12 mouse cellular contexts compared by ENCODE assay signal in the genomic region with DNA sequence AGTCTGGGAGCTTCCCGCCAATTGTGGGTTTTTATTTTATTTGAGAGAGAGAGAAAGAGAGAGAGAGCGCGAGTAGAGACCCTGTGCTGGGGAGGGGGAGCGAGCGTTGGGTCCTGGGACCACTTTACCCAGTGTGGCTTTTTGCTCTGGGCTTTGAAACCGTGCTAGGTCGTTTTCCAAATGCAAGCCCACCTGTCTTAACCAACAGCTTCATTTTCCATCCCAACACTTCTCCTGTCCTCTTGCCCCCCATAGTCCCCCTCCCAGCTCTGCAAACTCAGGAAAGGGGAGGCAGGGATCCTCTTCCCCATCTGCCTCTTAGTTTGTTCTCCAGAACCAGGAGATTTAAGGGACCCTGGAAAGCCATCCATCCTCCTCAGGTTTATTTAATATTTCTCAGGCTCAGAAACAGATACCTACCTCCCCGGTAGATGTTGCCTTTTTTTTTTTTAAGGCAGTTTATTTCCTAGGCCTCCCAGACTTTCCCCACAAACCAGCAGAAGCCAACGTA. TPM values are rescaled to one million over a fixed set of nuclear protein-coding genes. Genes with fewer than 3 reads are reported as not detected.
DNase-seq lines count a peak whose midpoint lies in the region; ATAC-seq and TF ChIP-seq lines count a peak whose summit lies in the region.
"Had no signal": no experiment of that assay in that cellular context is flagged by ENCODE, and none has a peak within 500 bp of the region (broad histone marks: within the 10 kb centered on the region; RNA-seq: fewer than 3 reads in every experiment).

No protein-coding gene starts in this region.

- DNase-seq in lung, postnatal 0 days (ENCODE audit: low spot score): no peak
- DNase-seq in lung, postnatal 25 days (ENCODE audit: low spot score): no peak
- no peak for DNase-seq in gastrocnemius, postnatal 14 days
- DNase-seq: B cell, adult 2 months; cerebellum, adult 9-11 months had no signal

- H3K27me3 ChIP-seq in forebrain, embryonic 12.5 days: peaks cover 92% of the 10 kb centered on the region
- peaks cover 85% of the 10 kb centered on the region for H3K27me3 ChIP-seq in forebrain, embryonic 16.5 days (replicated peaks; ENCODE audit: control insufficient read depth, insufficient read depth, low read length)
- H3K27me3 ChIP-seq in lung, postnatal 0 days (replicated peaks; ENCODE audit: insufficient read depth, low read length): peaks cover 7% of the 10 kb centered on the region; the same call in 1 of the 2 replicates
- no peaks in the 10 kb centered on the region; the same call in 1 of the 2 replicates for H3K27me3 ChIP-seq in intestine, embryonic 15.5 days (replicated peaks)
- peaks cover 40% of the 10 kb centered on the region for H3K27me3 ChIP-seq in small intestine, adult 2 months (ENCODE audit: control insufficient read depth, insufficient read depth, low read length)

- H3K9me3 ChIP-seq in forebrain, embryonic 12.5 days: no peaks in the 10 kb centered on the region
- H3K9me3 ChIP-seq in forebrain, embryonic 16.5 days (ENCODE audit: control insufficient read depth, low read length): no peaks in the 10 kb centered on the region
- H3K9me3 ChIP-seq in lung, postnatal 0 days (ENCODE audit: low read length): no peaks in the 10 kb centered on the region
- H3K9me3 ChIP-seq in intestine, embryonic 15.5 days: no peaks in the 10 kb centered on the region

- TF ChIP-seq POLR2A in small intestine, adult 2 months (IDR thresholded peaks at IDR 0.05; ENCODE audit: low read depth, low read length): no peak

- no peak overlapping the region for H3K27ac ChIP-seq in forebrain, embryonic 12.5 days
- no peak overlapping the region for H3K27ac ChIP-seq in forebrain, embryonic 16.5 days (ENCODE audit: low read length)
- H3K27ac ChIP-seq in lung, postnatal 0 days (ENCODE audit: low read length): 0 out of 2 replicates have a peak overlapping the region, but pooled peaks have one; percentile 22
- peak overlapping the region; percentile 88 for H3K27ac ChIP-seq in intestine, embryonic 15.5 days
- peak overlapping the region; percentile 71; the same call in 1 of the 2 replicates for H3K27ac ChIP-seq in small intestine, adult 2 months (ENCODE audit: insufficient read depth, low read depth, low read length)

- intact Hi-C loops in gastrocnemius, postnatal 14 days (cut with DNase I; ENCODE audit: low total_unique reads): no loop called here

- peak overlapping the region; percentile 40 for H3K4me2 ChIP-seq in forebrain, embryonic 12.5 days
- H3K4me2 ChIP-seq in forebrain, embryonic 16.5 days (ENCODE audit: low read length): no peak overlapping the region
- H3K4me2 ChIP-seq in lung, postnatal 0 days (replicated peaks; ENCODE audit: low read depth, low read length): peak overlapping the region; percentile 63
- peak overlapping the region; percentile 85 for H3K4me2 ChIP-seq in intestine, embryonic 15.5 days (replicated peaks)

- TF ChIP-seq EP300 in lung, postnatal 0 days (IDR thresholded peaks at IDR 0.05): no peak

- ATAC-seq in forebrain, embryonic 12.5 days (ENCODE audit: low FRiP score): no peak
- no peak for ATAC-seq in forebrain, embryonic 16.5 days
- ATAC-seq in lung, postnatal 0 days: no peak
- no peak for ATAC-seq in intestine, embryonic 15.5 days
- no peak for ATAC-seq in megakaryocyte, adult 5-6 weeks (ENCODE audit: poor library complexity, severe bottlenecking)

- TF ChIP-seq CTCF in lung, postnatal 0 days (IDR thresholded peaks at IDR 0.05): no peak
- TF ChIP-seq CTCF in small intestine, adult 2 months (IDR thresholded peaks at IDR 0.05; ENCODE audit: extremely low read depth, insufficient read length, insufficient replicate concordance, low read depth, low read length): no peak

- peaks cover 10% of the 10 kb centered on the region; the same call in 1 of the 2 replicates for H3K4me1 ChIP-seq in forebrain, embryonic 12.5 days
- H3K4me1 ChIP-seq in forebrain, embryonic 16.5 days (replicated peaks; ENCODE audit: control insufficient read depth, insufficient read depth, low read length): no peaks in the 10 kb centered on the region; the same call in 1 of the 2 replicates
- peaks cover 3% of the 10 kb centered on the region; the same call in 1 of the 2 replicates for H3K4me1 ChIP-seq in lung, postnatal 0 days (ENCODE audit: insufficient read depth, low read depth, low read length)
- H3K4me1 ChIP-seq in intestine, embryonic 15.5 days (replicated peaks): peaks cover 13% of the 10 kb centered on the region
- H3K4me1 ChIP-seq in small intestine, adult 2 months (ENCODE audit: control insufficient read depth, insufficient read depth, insufficient read length, low read length): no peaks in the 10 kb centered on the region

- 2% methylated on average over 9 of the region's 9 CpGs for whole genome bisulfite sequencing in forebrain, embryonic 12.5 days
- 1% methylated on average over 9 of the region's 9 CpGs for WGBS in forebrain, embryonic 16.5 days
- WGBS in lung, postnatal 0 days: 17% methylated on average over 9 of the region's 9 CpGs
- 13% methylated on average over 9 of the region's 9 CpGs for WGBS in intestine, embryonic 15.5 days
- 41% methylated on average over 9 of the region's 9 CpGs for WGBS in small intestine, adult 2 months

- no peak overlapping the region for H3K9ac ChIP-seq in forebrain, embryonic 12.5 days
- H3K9ac ChIP-seq in forebrain, embryonic 16.5 days (replicated peaks; ENCODE audit: low read depth, low read length): no peak overlapping the region
- H3K9ac ChIP-seq in lung, postnatal 0 days (replicated peaks; ENCODE audit: low read depth): peak overlapping the region; percentile 2
- peak overlapping the region; percentile 65 for H3K9ac ChIP-seq in intestine, embryonic 15.5 days

- H3K36me3 ChIP-seq in forebrain, embryonic 12.5 days (replicated peaks): no peaks in the 10 kb centered on the region
- H3K36me3 ChIP-seq in forebrain, embryonic 16.5 days (ENCODE audit: control insufficient read depth, insufficient read depth): no peaks in the 10 kb centered on the region
- no peaks in the 10 kb centered on the region for H3K36me3 ChIP-seq in lung, postnatal 0 days (ENCODE audit: insufficient read depth, low read length)
- no peaks in the 10 kb centered on the region for H3K36me3 ChIP-seq in intestine, embryonic 15.5 days
- H3K36me3 ChIP-seq in small intestine, adult 2 months (ENCODE audit: control insufficient read depth, insufficient read depth, low read length): no peaks in the 10 kb centered on the region; the same call in 1 of the 2 replicates

- peak overlapping the region; percentile 19; the same call in 1 of the 2 replicates for H3K4me3 ChIP-seq in forebrain, embryonic 12.5 days (replicated peaks)
- H3K4me3 ChIP-seq in forebrain, embryonic 16.5 days (replicated peaks; ENCODE audit: low read length): no peak overlapping the region
- H3K4me3 ChIP-seq in lung, postnatal 0 days (ENCODE audit: low read depth, low read length): peak overlapping the region; percentile 58
- H3K4me3 ChIP-seq in intestine, embryonic 15.5 days (replicated peaks): peak overlapping the region; percentile 42
- H3K4me3 ChIP-seq in small intestine, adult 2 months (ENCODE audit: low read depth, low read length): peak overlapping the region; percentile 54

RNA-seq across cellular contexts. Expression of a gene that starts 4.5 kb away (rescaled TPM):
- polyA plus RNA-seq in forebrain, embryonic 12.5 days (2016; fragmentation: Nextera tagmentation; extraction: Ambion mirVana): 0.06 and 0.15 TPM in 2 replicates
- polyA plus RNA-seq in forebrain, embryonic 16.5 days (2015; fragmentation: Nextera tagmentation; extraction: Ambion mirVana): not detected in 2 replicates
- 16.5 and 16.9 TPM in 2 replicates for polyA plus RNA-seq in lung, postnatal 0 days (2015; fragmentation: Nextera tagmentation; extraction: Ambion mirVana)
- 17.7 and 19.8 TPM in 2 replicates for polyA plus RNA-seq in intestine, embryonic 15.5 days (2015; fragmentation: Nextera tagmentation; extraction: Ambion mirVana)
- polyA plus RNA-seq in small intestine, adult 2 months (2012; rRNA removed): 9.9 TPM in 2 replicates
- total RNA-seq in gastrocnemius, postnatal 14 days (2021): 1 to 10 TPM in 1 of 2 experiments, under 1 TPM in 1; 0.51 to 1.1 TPM
- 0.09 TPM in 1 of 2 replicates, not detected in the other for total RNA-seq in megakaryocyte, adult 5-6 weeks (2015)
- total RNA-seq in megakaryocyte, adult 5-6 weeks (2017): 0.77 TPM in 1 of 2 replicates, not detected in the other

RNA-seq across cellular contexts. Expression of a gene that starts 10.7 kb away (rescaled TPM):
- polyA plus RNA-seq in forebrain, embryonic 12.5 days (2016; fragmentation: Nextera tagmentation; extraction: Ambion mirVana): not detected in 2 replicates
- not detected in 2 replicates for polyA plus RNA-seq in forebrain, embryonic 16.5 days (2015; fragmentation: Nextera tagmentation; extraction: Ambion mirVana)
- not detected in 2 replicates for polyA plus RNA-seq in lung, postnatal 0 days (2015; fragmentation: Nextera tagmentation; extraction: Ambion mirVana)
- polyA plus RNA-seq in intestine, embryonic 15.5 days (2015; fragmentation: Nextera tagmentation; extraction: Ambion mirVana): 0.30 TPM in 1 of 2 replicates, not detected in the other
- polyA plus RNA-seq in small intestine, adult 2 months (2012; rRNA removed): not detected in 2 replicates
- not detected for total RNA-seq in gastrocnemius, postnatal 14 days (2021)
- total RNA-seq in megakaryocyte, adult 5-6 weeks (2015): not detected in 2 replicates
- total RNA-seq in megakaryocyte, adult 5-6 weeks (2017): not detected in 2 replicates
- total RNA-seq: gastrocnemius, postnatal 4 days had no signal
- polyA plus RNA-seq: liver, embryonic 16.5 days had no signal

RNA-seq across cellular contexts. Expression of a gene that starts 31.7 kb away (rescaled TPM):
- polyA plus RNA-seq in forebrain, embryonic 12.5 days (2016; fragmentation: Nextera tagmentation; extraction: Ambion mirVana): not detected in 2 replicates
- not detected in 2 replicates for polyA plus RNA-seq in forebrain, embryonic 16.5 days (2015; fragmentation: Nextera tagmentation; extraction: Ambion mirVana)
- 1.5 and 2.2 TPM in 2 replicates for polyA plus RNA-seq in lung, postnatal 0 days (2015; fragmentation: Nextera tagmentation; extraction: Ambion mirVana)
- polyA plus RNA-seq in intestine, embryonic 15.5 days (2015; fragmentation: Nextera tagmentation; extraction: Ambion mirVana): 1.8 and 2.7 TPM in 2 replicates
- polyA plus RNA-seq in small intestine, adult 2 months (2012; rRNA removed): 3.5 and 5.5 TPM in 2 replicates
- total RNA-seq in gastrocnemius, postnatal 14 days (2021): under 1 TPM; 0.66 to 0.80 TPM
- 0.75 and 1.4 TPM in 2 replicates for total RNA-seq in megakaryocyte, adult 5-6 weeks (2015)
- 0.12 and 0.44 TPM in 2 replicates for total RNA-seq in megakaryocyte, adult 5-6 weeks (2017)

RNA-seq across cellular contexts. Expression of a gene that starts 36.8 kb away (rescaled TPM):
- polyA plus RNA-seq in forebrain, embryonic 12.5 days (2016; fragmentation: Nextera tagmentation; extraction: Ambion mirVana): not detected in 2 replicates
- polyA plus RNA-seq in forebrain, embryonic 16.5 days (2015; fragmentation: Nextera tagmentation; extraction: Ambion mirVana): not detected in 2 replicates
- polyA plus RNA-seq in lung, postnatal 0 days (2015; fragmentation: Nextera tagmentation; extraction: Ambion mirVana): 2.6 and 3.0 TPM in 2 replicates
- polyA plus RNA-seq in intestine, embryonic 15.5 days (2015; fragmentation: Nextera tagmentation; extraction: Ambion mirVana): 2.8 and 3.2 TPM in 2 replicates
- polyA plus RNA-seq in small intestine, adult 2 months (2012; rRNA removed): 1.4 and 2.9 TPM in 2 replicates
- total RNA-seq in gastrocnemius, postnatal 14 days (2021): under 1 TPM; 0.51 to 0.53 TPM
- 2.9 and 3.4 TPM in 2 replicates for total RNA-seq in megakaryocyte, adult 5-6 weeks (2015)
- 3.7 and 4.0 TPM in 2 replicates for total RNA-seq in megakaryocyte, adult 5-6 weeks (2017)

RNA-seq across cellular contexts. Expression of a gene that starts 51.7 kb away (rescaled TPM):
- polyA plus RNA-seq in forebrain, embryonic 12.5 days (2016; fragmentation: Nextera tagmentation; extraction: Ambion mirVana): not detected in 2 replicates
- not detected in 2 replicates for polyA plus RNA-seq in forebrain, embryonic 16.5 days (2015; fragmentation: Nextera tagmentation; extraction: Ambion mirVana)
- polyA plus RNA-seq in lung, postnatal 0 days (2015; fragmentation: Nextera tagmentation; extraction: Ambion mirVana): 16.8 and 17.3 TPM in 2 replicates
- polyA plus RNA-seq in intestine, embryonic 15.5 days (2015; fragmentation: Nextera tagmentation; extraction: Ambion mirVana): 27.2 and 31.3 TPM in 2 replicates
- polyA plus RNA-seq in small intestine, adult 2 months (2012; rRNA removed): 1.8 and 3.2 TPM in 2 replicates
- total RNA-seq in gastrocnemius, postnatal 14 days (2021): under 1 TPM; 0.90 to 0.91 TPM
- not detected in 2 replicates for total RNA-seq in megakaryocyte, adult 5-6 weeks (2015)
- not detected in 2 replicates for total RNA-seq in megakaryocyte, adult 5-6 weeks (2017)

Comparison
In these comparisons a context has a peak if more than half of its experiments do, and no peak if none do; other contexts are left out.
1. H3K27ac ChIP-seq: peak in lung, postnatal 0 days (single experiment), intestine, embryonic 15.5 days (single experiment) and small intestine, adult 2 months (single experiment); none in forebrain, embryonic 12.5 days (single experiment) and forebrain, embryonic 16.5 days (single experiment).
2. H3K9ac ChIP-seq: peak in lung, postnatal 0 days (single experiment) and intestine, embryonic 15.5 days (single experiment); none in forebrain, embryonic 12.5 days (single experiment) and forebrain, embryonic 16.5 days (single experiment).